Mouse (Mus musculus): Measurements from ENCODE around the gene Zfp704. TPM values are rescaled to one million over a fixed set of nuclear protein-coding genes. Genes with fewer than 3 reads are reported as not detected.

Zfp704 gene
- total RNA-seq (2021): 10 to 100 TPM; 32.4 to 34.2 TPM

DNA sequence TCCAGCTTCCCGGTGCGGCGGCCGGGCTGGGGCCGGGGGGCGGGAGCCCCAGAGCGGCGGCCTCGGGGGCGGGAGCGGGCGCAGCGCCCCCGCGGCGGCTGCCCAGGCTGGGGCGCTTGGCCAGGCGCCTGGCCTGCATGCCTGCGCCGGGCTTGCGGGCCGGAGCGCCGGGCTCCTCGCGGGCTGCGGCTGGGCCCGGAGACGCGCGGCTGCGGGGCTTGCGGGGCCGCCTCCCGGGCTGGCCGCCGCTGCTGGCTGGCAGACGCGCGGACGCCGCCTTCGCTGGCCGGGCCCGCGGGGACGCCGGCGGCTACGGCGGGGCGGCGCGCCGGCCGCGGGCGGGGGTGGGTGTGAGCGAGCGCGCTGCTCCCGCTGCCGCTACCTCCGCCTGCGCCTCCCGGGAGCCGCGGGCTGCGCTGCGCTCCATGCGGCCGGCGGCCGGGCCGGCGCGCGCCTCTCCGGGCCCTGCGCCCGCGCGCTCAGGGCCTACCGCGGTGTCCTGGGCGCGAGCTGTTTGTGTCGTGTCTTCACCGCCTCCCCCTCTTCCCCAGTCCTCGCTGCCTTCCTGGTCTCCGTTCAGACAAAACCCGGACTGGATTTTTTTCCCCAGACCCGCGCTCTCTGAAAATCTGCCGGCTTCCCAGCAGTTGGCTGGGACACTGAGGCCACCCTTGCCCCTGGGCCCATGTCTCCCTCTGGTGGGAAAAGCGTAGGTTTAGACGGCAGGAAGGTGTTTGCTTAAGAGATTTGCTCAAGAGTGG lies at the start of gene Zfp704:
TSS of gene Zfp704 (minus strand) at position 505 of the 761 bp plus-strand sequence.
- DNase-seq (ENCODE audit: extremely low spot score in 1 of 2, low spot score in 1 of 2): peak; percentile 66 to 72

- no peak for DNase-seq (ENCODE audit: extremely low spot score in 1 of 2, low spot score in 1 of 2)
Measured at GRCm38 (mm10) chr3:9633036-9634005, 23.4 kb upstream of the Zfp704 start.

GRCm38 (mm10) chr3:9629951-9630350 lies 20.1 kb upstream of the Zfp704 start:
- DNase-seq (ENCODE audit: extremely low spot score in 1 of 2, low spot score in 1 of 2): peak; percentile 34 to 51

GRCm38 (mm10) chr3:9628041-9628440 lies 18.2 kb upstream of the Zfp704 start:
- DNase-seq (ENCODE audit: extremely low spot score in 1 of 2, low spot score in 1 of 2): no peak

GRCm38 (mm10) chr3:9626149-9626548 lies 16.3 kb upstream of the Zfp704 start:
- DNase-seq (ENCODE audit: extremely low spot score in 1 of 2, low spot score in 1 of 2): no peak

DNA sequence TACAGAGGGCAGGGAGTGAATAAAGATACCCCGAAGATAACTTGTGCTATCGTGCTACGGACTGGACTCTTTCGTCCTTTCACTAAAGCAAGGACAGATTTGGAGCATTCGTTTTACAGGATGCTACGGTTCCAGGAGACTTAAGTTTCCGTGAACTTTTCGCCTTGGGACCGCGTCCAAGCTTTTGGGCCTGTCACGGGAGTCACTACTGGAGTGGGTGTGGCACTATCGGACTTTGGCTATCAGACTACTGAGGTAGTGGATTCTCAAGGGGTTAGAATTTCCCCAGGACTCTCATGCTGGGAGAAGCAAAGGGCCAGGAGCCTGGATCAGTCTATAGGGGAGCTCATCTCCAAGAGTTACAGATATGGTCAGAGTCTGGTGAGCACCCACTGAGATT lies 10.7 kb upstream of the Zfp704 start:
- no peak for DNase-seq (ENCODE audit: extremely low spot score in 1 of 2, low spot score in 1 of 2)

- DNase-seq (ENCODE audit: extremely low spot score in 1 of 2, low spot score in 1 of 2): no peak
Measured at GRCm38 (mm10) chr3:9619562-9620275, 9.8 kb upstream of the Zfp704 start.

- no peak for DNase-seq (ENCODE audit: extremely low spot score in 1 of 2, low spot score in 1 of 2)
Measured at GRCm38 (mm10) chr3:9617101-9617500, 7.2 kb upstream of the Zfp704 start.

GRCm38 (mm10) chr3:9614676-9615075 lies 4.8 kb upstream of the Zfp704 start:
- DNase-seq (ENCODE audit: extremely low spot score in 1 of 2, low spot score in 1 of 2): no peak

- no peak for DNase-seq (ENCODE audit: extremely low spot score in 1 of 2, low spot score in 1 of 2)
Measured at GRCm38 (mm10) chr3:9614011-9614410, 4.1 kb upstream of the Zfp704 start.

DNA sequence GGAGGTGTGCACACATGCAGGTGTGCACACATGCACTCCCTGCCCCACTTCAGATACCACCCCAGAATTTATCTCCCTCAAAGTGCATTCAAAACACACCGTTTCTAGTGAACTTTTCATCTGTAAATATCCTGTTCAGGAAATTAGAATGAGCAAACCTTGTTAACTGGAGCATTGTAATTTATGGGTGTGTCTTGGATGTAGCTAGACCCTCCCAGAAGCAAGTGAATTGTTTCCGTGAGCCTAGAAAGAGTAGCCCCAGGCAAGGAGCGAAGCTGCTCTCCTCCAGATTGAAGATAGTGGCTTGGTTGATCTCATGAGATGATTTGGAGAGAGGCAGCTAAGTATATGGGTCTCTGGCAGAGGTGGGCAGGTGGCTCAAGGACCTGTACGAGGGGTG lies 1.3 kb upstream of the Zfp704 start:
- no peak for DNase-seq (ENCODE audit: extremely low spot score in 1 of 2, low spot score in 1 of 2)

DNA sequence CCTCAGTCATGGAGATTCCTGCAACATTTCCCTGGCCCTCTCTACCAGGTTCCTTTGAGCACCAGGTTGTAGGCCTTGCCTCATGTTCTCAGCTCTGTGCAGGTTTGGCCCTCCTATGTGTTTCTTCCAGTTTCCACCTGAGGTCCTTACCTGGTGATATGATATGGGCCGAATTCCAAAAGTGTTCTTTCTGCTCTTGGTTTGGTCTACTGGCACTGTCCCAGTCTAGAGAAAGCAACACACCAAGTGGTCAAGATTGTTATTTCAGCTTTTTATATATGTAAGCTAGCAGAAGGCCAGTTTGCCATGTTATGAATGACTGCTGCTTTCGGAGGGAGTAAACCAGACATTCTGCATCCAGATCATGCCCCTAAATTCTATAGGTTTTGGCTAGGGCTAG lies 541 bp upstream of the Zfp704 start:
- no peak for DNase-seq (ENCODE audit: extremely low spot score in 1 of 2, low spot score in 1 of 2)

GRCm38 (mm10) chr3:9608906-9609580 lies 842 bp downstream of the Zfp704 start:
- peak; percentile 26 to 49 for DNase-seq (ENCODE audit: extremely low spot score in 1 of 2, low spot score in 1 of 2)

DNA sequence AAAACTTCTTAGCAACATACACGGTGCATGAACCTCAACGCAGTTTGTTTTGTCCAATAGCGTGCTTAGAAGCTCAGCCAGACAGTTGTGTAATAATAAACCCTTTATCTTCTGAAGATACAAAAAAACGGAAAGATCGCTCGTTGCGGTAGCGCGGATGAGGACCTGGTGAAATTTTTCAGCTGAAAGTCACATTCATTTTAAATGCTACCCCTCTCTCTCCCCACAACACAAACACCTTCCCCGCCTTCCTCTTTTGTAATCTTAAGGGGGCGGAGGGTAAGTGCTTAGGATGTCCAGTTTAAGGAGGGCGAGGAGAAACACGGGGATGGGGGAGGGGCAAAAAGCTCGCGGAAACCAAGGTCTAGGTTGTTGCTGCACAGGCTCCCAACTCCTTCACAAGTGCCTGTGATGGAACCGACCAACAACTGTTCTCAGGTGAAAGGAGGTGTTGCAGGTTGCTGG lies 1.4 kb downstream of the Zfp704 start:
- DNase-seq (ENCODE audit: extremely low spot score in 1 of 2, low spot score in 1 of 2): peak; percentile 20 to 50

DNA sequence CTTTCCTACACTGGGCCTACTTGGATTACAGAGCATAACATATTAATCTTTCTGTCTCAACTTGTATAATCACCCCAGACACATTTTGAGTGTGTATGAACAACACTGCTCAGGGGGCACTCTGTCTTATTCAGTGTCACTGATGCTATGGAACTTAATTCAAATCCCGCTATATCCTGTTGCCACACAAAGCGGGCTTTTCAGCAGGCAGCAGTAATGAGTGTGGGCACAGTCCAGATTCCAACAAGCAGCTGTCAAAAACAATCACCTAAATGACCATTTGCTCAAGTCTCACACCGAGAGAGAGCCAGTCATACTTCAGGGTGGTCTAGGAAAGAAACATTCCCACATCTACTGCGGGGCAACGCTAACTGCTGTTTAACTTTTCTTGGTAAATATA lies 2.2 kb downstream of the Zfp704 start:
- DNase-seq (ENCODE audit: extremely low spot score in 1 of 2, low spot score in 1 of 2): no peak

GRCm38 (mm10) chr3:9605784-9606706 lies 3.8 kb downstream of the Zfp704 start:
- no peak for DNase-seq (ENCODE audit: extremely low spot score in 1 of 2, low spot score in 1 of 2)

GRCm38 (mm10) chr3:9604941-9605340 lies 4.9 kb downstream of the Zfp704 start:
- no peak for DNase-seq (ENCODE audit: extremely low spot score in 1 of 2, low spot score in 1 of 2)

GRCm38 (mm10) chr3:9603866-9604265 lies 6.0 kb downstream of the Zfp704 start:
- DNase-seq (ENCODE audit: extremely low spot score in 1 of 2, low spot score in 1 of 2): no peak

- DNase-seq (ENCODE audit: extremely low spot score in 1 of 2, low spot score in 1 of 2): no peak
Measured at GRCm38 (mm10) chr3:9600577-9600976, 9.3 kb downstream of the Zfp704 start.

Measured in layer of hippocampus, postnatal 25 days (tissue).